Mouse (Mus musculus) mouse trophoblast stem cell (cell line): ENCODE data around the gene 1500011B03Rik.

Experiments used
- in situ Hi-C, 2 experiments: fragments of 300-500 bp; cut with MseI, MboI; formaldehyde crosslinking; loops; 2 replicates in 1 of 2; 3 replicates in 1 of 2; pipeline ENCODE4 v1.15.1; 2025

The 1500011B03Rik gene

GRCm38 (mm10) chr5:114809181-114809756, 14.0 kb downstream of the 1500011B03Rik start:
- in situ Hi-C loops = no loop called here

GRCm38 (mm10) chr5:114808385-114808784, 14.9 kb downstream of the 1500011B03Rik start:
- in situ Hi-C loops = no loop called here

DNA sequence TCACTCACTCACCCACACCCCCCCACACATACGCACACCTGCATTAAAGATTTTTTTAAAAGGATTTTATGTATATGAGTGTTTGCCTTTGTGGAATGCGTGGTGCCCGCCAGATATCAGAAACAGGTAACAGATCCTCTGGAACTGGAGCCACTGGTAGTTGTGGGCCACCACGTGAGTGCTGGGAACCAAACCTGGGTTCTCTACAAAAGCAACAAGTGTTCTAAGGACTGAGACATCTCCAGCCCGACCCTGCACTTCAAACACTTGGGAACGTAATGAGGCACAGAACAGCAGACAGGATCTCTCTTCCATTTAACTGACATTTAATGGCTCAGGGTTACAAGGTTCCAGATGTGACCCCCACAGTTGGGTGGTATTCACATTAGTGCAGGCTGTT, 15.4 kb downstream of the 1500011B03Rik start:
- in situ Hi-C loops = no loop called here

GRCm38 (mm10) chr5:114807468-114807867, 15.8 kb downstream of the 1500011B03Rik start:
- in situ Hi-C loops = no loop called here

DNA sequence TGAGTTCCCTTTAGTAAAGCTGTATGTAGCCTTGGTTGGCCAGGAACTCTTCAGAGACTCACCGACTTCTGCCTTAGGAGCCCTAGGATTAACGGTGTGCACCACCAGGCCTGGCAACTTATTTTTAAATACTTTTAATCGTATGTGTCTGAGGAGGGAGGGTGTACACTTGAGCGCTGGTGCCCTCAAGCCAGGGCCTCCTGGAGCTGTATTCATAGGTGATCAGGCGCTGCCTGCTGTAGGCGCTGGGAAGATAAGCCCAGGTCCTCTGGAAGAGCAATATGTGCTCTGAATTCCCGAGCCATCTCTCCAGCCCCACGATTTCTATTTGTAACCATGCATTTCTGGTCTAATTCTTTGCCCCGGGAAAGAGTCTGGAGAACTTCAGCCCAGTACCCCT, 16.2 kb downstream of the 1500011B03Rik start:
- in situ Hi-C loops = no loop called here

- in situ Hi-C loops = no loop called here
Measured at GRCm38 (mm10) chr5:114806636-114807035, 16.6 kb downstream of the 1500011B03Rik start.

GRCm38 (mm10) chr5:114805436-114806350, 17.6 kb downstream of the 1500011B03Rik start:
- in situ Hi-C loops = no loop called here

- in situ Hi-C loops = no loop called here
Measured at GRCm38 (mm10) chr5:114804958-114805357, 18.3 kb downstream of the 1500011B03Rik start.

- in situ Hi-C loops = no loop called here
Measured at GRCm38 (mm10) chr5:114804335-114804734, 18.9 kb downstream of the 1500011B03Rik start.

- in situ Hi-C loops = no loop called here
Measured at GRCm38 (mm10) chr5:114803231-114803630, 20.0 kb downstream of the 1500011B03Rik start.

DNA sequence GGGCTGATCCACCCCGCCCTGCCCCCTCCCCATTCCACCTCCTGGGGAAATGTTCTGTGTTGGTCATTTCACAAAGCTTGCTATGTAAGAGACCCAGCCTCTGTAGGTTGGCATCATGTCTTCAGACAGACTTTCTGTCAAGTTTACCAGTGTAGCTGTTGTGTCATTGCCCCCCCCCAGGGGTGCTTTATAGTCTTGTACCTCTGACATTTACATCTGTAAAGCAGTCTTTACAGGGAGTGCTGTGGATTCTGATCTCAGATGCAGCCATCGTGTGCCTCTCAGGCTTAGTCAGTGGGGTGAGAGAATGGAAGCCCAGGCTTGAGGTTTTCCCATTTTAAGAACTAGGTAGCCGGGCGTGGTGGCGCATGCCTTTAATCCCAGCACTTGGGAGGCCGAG, 21.4 kb downstream of the 1500011B03Rik start:
- in situ Hi-C loops = no loop called here

DNA sequence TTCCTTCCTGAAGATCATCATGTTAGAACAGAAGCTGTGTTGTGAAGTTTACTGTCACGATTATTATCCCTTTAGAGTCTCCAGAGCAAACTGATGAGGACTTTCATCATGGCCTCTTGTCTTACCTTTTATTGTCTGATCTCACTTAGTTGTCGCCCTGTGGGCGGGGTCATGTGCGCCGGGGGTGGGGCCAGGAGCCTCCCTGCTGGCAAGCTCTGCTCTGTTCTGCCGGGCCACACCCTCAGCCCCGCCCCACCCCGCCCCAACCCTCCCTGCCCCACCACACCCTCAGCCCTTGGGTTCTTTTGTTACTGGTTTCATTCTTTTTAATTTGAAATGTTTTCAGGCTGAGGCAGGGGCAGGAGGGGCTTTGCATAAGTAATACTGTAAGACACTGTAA, 22.2 kb downstream of the 1500011B03Rik start:
- in situ Hi-C loops = no loop called here

GRCm38 (mm10) chr5:114799848-114800247, 23.4 kb downstream of the 1500011B03Rik start:
- in situ Hi-C loops = no loop called here

- in situ Hi-C loops = no loop called here
Measured at GRCm38 (mm10) chr5:114797253-114797652, 26.0 kb downstream of the 1500011B03Rik start.

DNA sequence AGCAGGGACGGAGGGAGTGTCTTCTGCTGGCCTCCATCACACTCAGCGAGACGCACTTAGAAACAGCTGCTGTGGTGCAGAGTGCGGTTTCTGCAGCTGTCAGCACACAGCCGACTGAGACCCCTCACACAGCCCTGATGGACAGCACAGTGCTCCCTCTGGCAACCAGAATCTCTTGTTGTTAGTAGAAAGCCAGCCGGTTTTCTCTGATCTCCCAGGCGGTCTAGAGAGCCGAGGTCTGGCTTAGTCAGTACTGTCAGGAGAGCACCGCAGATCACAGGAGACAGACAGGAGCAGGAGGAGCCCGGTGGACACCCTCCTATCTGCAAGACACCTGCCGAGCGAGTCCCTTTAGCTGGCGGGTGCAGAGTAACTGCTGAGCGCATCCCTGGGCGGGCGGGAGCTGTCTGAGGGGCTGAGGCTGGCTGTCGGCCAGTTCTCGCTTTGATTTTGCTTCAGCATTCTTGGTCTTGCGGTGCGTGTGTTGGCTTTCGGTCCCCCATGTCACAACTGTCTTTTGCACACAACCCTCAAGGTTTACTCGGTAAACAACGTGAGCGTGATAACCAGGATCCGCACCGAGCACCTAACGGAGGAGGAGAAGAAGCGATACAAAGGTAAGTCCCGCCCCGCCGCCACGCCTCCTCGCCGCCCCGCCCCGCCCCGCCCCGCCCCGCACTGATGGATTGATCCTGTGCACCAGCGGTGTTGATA, 26.8 kb downstream of the 1500011B03Rik start:
- in situ Hi-C loops = no loop called here

GRCm38 (mm10) chr5:114795653-114796052, 27.6 kb downstream of the 1500011B03Rik start:
- in situ Hi-C loops = no loop called here

GRCm38 (mm10) chr5:114795231-114795630, 28.0 kb downstream of the 1500011B03Rik start:
- in situ Hi-C loops = no loop called here

DNA sequence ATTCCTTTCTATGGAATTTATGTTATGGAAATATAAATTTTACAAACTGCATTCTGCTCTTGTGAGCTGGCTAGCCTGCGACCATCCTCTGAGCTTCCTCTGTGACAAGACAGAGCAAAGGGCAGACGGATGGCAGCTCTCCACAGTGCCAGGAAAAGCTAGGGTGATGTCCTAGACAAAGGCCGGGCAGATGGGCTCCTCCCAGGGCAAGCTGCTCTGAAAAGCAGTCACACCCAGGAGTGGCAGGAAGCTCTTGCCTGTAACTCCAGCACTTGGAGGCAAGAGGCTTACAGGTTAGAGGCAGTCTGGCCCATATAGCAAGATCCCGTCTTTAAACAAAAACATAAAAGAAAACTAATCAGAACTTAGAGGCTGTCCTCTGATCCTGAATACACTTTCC, 28.7 kb downstream of the 1500011B03Rik start:
- in situ Hi-C loops = no loop called here

DNA sequence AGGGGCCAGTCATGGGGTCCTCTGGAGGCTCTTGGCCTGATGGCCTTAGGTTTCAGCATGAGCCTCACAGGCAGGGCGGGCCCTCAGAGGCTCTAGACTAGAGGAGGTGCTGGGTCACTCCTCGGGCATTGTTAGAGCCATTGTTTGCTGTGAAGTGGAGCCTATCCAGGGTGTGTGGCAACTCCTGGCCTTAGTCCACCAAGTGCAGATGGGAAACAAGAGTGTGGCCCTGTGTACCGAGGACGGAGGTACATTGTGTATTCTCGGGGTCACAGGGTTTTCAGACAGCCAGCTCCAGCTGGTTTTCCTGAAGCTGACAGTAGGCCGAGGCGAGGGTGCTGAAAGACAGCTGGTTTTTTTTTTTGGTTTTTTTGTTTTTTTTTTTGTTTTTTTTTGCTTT, 30.0 kb downstream of the 1500011B03Rik start:
- in situ Hi-C loops = no loop called here

DNA sequence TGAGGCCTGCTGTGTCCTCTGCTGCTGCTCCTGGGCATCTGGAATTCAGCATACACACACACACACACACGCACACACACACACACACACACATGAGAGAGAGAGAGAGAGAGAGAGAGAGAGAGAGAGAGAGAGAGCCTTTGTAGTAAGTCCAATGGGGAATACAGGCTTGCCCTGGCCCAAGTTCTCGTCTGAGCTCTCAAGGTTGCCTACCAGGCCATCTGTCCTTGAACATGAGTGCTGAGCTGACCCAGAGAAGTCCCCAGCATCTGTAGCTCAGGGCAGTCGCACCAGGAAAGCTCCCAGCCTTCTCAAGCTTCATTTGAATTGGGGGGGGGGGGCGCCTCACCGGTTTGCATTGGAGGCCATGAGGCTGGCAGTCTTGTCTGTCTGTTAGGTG, 38.1 kb downstream of the 1500011B03Rik start:
- in situ Hi-C loops = no loop called here

DNA sequence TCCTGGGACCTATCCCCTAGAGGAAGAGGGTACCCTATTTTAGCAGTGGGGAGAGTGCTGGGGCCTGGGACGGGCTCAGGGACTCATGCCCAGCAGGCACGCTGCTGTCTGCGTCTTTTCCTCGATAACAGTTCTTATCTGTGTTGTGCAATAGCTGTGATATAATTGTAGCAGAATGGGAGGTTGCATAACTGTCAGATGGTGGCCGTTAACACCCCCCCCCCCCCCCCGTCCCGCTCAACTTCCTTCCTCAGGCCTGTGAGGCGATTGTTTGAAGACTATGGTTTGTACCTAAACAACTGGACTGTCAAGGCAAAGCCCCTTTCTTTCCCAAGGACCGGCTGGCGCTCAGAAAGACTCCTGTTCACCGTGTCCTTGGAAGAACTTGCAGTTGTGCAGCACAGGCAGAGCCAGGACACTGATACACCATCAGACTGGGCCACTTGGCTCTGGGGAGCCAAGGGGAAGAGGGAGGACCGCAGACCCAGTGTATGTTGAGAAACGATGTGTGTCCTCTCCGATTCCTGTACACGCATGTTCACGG, 38.6 kb downstream of the 1500011B03Rik start:
- in situ Hi-C loops = no loop called here
